Mouse (Mus musculus) embryonic fibroblast, embryonic 13.5 days (primary cell): Measurements from ENCODE around the gene Ccdc190. TPM values are rescaled to one million over a fixed set of nuclear protein-coding genes. Genes with fewer than 3 reads are reported as not detected.

Experiments used
- H3K27ac ChIP-seq: 2 replicates; pipeline ENCODE4 v1.5.1; 2012; ENCODE audit warnings: low read length, control low read depth, inconsistent platforms; ENCODE audit not compliant: insufficient read depth
- H3K4me1 ChIP-seq: 2 replicates; pipeline ENCODE4 v1.6.1; 2011; ENCODE audit warnings: low read length; ENCODE audit not compliant: control insufficient read depth, insufficient read depth
- H3K4me3 ChIP-seq: 2 replicates; pipeline ENCODE4 v1.5.1; 2011; ENCODE audit warnings: mild to moderate bottlenecking, control low read depth, low read length; ENCODE audit not compliant: insufficient read depth
- CTCF ChIP-seq: IDR thresholded peaks from 2 replicates; pipeline ENCODE4 v1.5.1; 2011; ENCODE audit warnings: mild to moderate bottlenecking, control low read depth, low read length, moderate library complexity, borderline replicate concordance; ENCODE audit not compliant: insufficient read depth
- POLR2A ChIP-seq: IDR thresholded peaks from 2 replicates; pipeline ENCODE4 v1.6.1; 2011; ENCODE audit warnings: low read depth, mild to moderate bottlenecking, control low read depth, low read length, moderate library complexity
- polyA plus RNA-seq: library from polyadenylated mRNA; stranded (reverse); fragments of >200 nt; gene quantifications from 2 replicates; pipeline ENCODE4 v1.2.4, GENCODE M21; 2011; ENCODE audit warnings: low read depth; ENCODE audit not compliant: missing spikeins, insufficient read length

The Ccdc190 gene
- polyA plus RNA-seq, 1 experiment = not detected

DNA sequence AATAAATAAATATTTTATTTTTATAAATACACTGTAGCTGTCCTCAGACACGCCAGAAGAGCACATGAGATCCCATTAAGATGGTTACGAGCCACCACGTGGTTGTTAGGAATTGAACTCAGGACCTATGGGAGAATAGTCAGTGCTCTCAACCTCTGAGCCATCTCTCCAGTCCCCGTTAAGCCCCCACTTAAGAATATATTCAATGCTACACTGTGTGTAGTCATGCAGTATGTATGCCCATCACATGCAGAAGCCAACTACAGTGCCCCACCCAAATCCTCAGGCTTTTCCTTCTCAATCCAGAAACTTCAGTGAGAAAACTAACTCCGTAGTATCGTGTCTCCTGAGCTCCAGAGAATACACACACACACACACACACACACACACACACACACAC, 18.8 kb upstream of the Ccdc190 start:
- no peak overlapping the region for H3K4me3 ChIP-seq
- H3K27ac ChIP-seq = no peak overlapping the region
- no peak for TF ChIP-seq CTCF
- no peak for TF ChIP-seq POLR2A
- H3K4me1 ChIP-seq = no peaks in the 10 kb centered on the region

- Histone ChIP-seq H3K27ac (no peak overlapping the region), H3K4me1 (no peaks in the 10 kb centered on the region), H3K4me3 (no peak overlapping the region)
- TF ChIP-seq CTCF (no peak), POLR2A (no peak)
These were observed 17.7 kb upstream of the Ccdc190 start for GRCm38 (mm10) chr1:169910751-169911150.

- no peaks in the 10 kb centered on the region for H3K4me1 ChIP-seq
- no peak overlapping the region for H3K27ac ChIP-seq
- no peak for TF ChIP-seq POLR2A
- no peak for TF ChIP-seq CTCF
- no peak overlapping the region for H3K4me3 ChIP-seq
These were observed 16.9 kb upstream of the Ccdc190 start for GRCm38 (mm10) chr1:169911526-169911925.

DNA sequence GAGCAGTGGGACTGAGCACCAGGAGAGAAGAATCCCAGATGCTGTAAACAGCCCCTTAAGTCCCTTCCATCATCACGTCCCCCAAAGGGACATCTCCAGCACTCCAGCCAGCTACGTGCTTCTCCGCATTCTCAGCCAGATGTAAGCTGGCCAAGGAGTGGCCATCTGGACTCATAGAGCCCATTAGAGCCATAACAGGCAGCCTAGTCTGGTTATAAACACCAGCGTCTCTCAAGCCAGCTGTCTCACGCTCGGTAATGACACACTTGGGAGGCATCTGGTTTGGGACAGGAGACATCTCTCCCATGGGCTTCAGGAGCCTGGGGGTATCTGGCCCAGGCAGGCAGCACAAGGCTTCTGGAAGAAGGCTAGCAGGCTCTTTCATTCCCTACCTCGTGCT, 11.8 kb upstream of the Ccdc190 start:
- Histone ChIP-seq H3K27ac (no peak overlapping the region), H3K4me3 (no peak overlapping the region), H3K4me1 (no peaks in the 10 kb centered on the region)
- TF ChIP-seq CTCF (no peak), POLR2A (no peak)

GRCm38 (mm10) chr1:169917115-169917796, 11.2 kb upstream of the Ccdc190 start:
- TF ChIP-seq CTCF (no peak), POLR2A (no peak)
- no peak overlapping the region for H3K27ac ChIP-seq

DNA sequence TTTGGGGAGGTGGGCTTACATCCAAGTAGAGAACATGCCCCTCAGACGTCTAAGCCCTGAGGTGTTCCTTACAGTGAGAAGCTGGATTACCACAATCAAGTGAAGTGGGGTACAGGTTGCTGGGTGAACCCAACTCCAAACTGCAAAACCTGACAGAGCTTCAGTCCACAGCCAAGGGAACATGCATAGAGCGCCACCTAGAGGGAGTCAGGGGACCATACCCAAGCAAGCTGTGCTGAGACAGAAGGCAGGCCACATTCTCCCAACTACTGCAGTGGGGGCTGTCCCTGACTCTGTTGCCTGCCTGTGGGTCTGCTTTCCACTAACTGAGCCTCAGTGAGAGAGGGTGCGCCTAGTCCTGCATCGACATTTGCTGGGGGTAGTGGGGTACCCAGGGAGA, 10.4 kb upstream of the Ccdc190 start:
- no peak overlapping the region for H3K27ac ChIP-seq
- TF ChIP-seq POLR2A (no peak), CTCF (peak; percentile 93)
- H3K4me1 ChIP-seq = no peaks in the 10 kb centered on the region
- H3K4me3 ChIP-seq = no peak overlapping the region

More at GRCm38 (mm10) chr1:169917115-169917796, 11.2 kb upstream of the Ccdc190 start:
- no peaks in the 10 kb centered on the region for H3K4me1 ChIP-seq
- no peak overlapping the region for H3K4me3 ChIP-seq

DNA sequence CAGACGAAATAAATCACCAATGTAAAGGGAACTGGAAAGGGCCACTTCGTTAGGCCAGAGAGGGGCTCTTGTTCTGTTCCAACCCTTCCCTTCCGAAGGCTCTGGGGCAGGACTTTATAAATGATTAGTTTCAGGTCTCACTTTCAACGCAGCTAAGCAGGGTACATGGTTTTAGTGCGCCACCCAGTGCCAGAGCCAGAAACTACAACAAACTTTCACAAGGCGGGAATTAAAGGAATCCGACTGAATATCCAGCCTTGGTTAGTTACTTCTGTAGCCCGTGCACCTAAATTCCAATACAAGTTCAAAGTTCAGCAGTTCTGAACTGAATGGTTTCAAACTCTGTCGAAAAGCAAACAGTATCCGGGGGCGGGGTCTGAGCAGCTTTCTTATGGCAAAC, 9.2 kb upstream of the Ccdc190 start:
- peak; percentile 53; the same call in 1 of the 2 replicates for TF ChIP-seq CTCF
- no peak for TF ChIP-seq POLR2A
- Histone ChIP-seq H3K27ac (no peak overlapping the region), H3K4me3 (no peak overlapping the region), H3K4me1 (no peaks in the 10 kb centered on the region)

DNA sequence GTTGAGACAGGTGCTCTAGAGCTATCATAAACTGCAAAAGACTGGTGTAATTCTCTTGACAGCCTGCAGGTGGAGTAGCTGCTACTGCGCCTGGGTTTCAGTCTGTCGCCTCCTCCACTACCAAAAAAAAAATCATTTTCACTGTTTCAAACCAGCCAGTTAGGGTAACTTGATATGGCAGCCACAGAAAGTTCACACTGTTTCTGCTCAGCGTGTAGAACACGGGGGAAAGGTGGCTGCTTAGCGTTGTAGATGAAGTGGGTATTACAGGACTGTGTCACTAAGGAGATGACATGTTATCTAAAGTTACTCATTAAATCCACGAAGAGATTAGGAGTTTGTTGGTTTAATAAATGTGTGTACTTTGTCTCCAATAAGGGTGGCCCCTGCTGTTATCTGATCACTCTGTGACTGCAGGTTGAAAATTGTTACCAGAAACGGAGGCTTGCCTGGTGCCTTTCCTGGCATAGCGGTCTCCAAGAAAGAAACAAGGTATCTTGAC, 6.7 kb upstream of the Ccdc190 start:
- TF ChIP-seq CTCF = peak; percentile 43; the same call in 1 of the 2 replicates
- TF ChIP-seq POLR2A = no peak
- no peak overlapping the region for H3K27ac ChIP-seq
- no peaks in the 10 kb centered on the region for H3K4me1 ChIP-seq
- H3K4me3 ChIP-seq = no peak overlapping the region

DNA sequence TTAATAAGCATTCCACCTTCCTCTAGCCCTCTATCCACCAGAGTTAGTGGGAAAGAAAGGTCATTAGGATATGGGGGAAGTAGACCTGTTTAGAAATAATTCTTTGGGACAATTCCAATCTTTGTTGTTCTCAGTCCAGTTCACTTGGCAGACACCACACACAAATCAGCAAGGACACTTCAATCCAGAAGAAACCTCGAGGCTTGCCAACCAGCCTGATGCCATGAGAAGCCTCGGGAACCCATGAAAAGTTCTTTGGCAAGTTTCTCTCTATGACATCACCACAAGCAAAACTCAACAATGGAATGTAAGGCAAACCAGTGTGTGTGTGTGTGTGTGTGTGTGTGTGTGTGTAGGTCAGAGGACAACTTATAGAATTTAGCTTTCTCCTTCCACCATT, 3.9 kb upstream of the Ccdc190 start:
- H3K4me1 ChIP-seq = no peaks in the 10 kb centered on the region
- no peak for TF ChIP-seq POLR2A
- no peak for TF ChIP-seq CTCF
- no peak overlapping the region for H3K27ac ChIP-seq
- H3K4me3 ChIP-seq = no peak overlapping the region

DNA sequence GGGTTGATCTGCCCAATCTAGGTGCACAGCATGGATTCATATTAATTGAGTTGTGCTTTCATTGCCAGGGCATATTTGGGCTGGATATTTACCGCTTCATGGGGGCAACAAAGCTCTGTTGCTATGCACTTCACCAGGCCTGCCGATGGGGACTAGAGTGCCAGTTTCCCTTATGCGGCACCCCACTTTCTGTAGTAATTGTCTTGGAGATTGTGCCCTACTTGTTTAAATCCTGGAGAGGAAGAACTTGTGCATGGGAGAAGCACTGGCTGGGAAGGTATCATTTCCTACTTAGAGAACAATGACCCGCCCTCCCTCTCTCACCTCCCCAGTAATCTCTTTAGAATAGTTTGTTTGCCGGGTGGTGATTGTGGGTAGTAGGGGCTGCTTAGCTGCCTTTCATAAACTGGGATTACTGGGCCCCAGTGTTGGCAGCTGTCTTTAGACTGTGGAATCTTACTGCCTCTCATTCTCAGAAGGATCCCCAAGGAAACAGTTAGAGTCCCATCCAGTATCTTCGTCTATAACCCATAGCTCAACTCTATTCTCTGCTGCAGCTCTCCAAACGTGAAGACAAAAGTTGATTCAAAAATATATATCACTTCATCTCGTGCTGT, 587 bp upstream of the Ccdc190 start:
- no peaks in the 10 kb centered on the region for H3K4me1 ChIP-seq
- TF ChIP-seq CTCF = no peak
- TF ChIP-seq POLR2A = no peak
- no peak overlapping the region for H3K4me3 ChIP-seq
- H3K27ac ChIP-seq = no peak overlapping the region
